ENCODE assay signal across 16 mouse cellular contexts in the genomic region with DNA sequence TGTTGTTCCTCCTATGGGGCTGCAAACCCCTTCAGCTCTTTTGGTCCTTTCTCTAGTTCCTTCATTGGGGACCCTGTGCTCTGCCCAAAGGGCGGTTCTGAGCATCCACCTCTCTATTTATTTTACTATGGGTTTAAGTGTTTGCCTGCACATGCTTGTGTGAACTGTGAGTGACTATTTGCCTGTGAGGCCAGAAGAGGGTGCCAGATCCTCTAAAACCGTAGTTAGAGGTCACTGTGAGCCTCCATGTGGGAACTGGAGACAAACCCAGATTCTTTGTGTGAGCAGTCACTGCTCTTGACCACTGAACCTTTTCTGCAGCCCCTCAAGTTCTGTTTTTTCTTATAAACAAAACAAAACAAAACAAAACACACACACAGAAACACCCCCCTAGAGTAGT. TPM values are rescaled to one million over a fixed set of nuclear protein-coding genes. Genes with fewer than 3 reads are reported as not detected.
DNase-seq lines count a peak whose midpoint lies in the region; ATAC-seq and TF ChIP-seq lines count a peak whose summit lies in the region.
"Had no signal": no experiment of that assay in that cellular context is flagged by ENCODE, and none has a peak within 500 bp of the region (broad histone marks: within the 10 kb centered on the region; RNA-seq: fewer than 3 reads in every experiment).

No protein-coding gene starts in this region.

- POLR2A ChIA-PET in Patski (lab: Charles Lee): no interaction called here

- no peak for TF ChIP-seq EP300 in liver, postnatal 0 days (IDR thresholded peaks at IDR 0.05; ENCODE audit: low read depth)

- no peak overlapping the region for H3K27ac ChIP-seq in forebrain, postnatal 0 days (ENCODE audit: low read depth, low read length)
- H3K27ac ChIP-seq in forebrain, embryonic 13.5 days: no peak overlapping the region
- H3K27ac ChIP-seq in liver, postnatal 0 days (ENCODE audit: low read depth): no peak overlapping the region
- no peak overlapping the region for H3K27ac ChIP-seq in liver, embryonic 12.5 days
- H3K27ac ChIP-seq in midbrain, embryonic 15.5 days: no peak overlapping the region
- H3K27ac ChIP-seq: embryonic facial prominence, embryonic 12.5 days; limb, embryonic 13.5 days had no signal

- no peaks in the 10 kb centered on the region for H3K36me3 ChIP-seq in forebrain, postnatal 0 days (ENCODE audit: insufficient read depth)
- no peaks in the 10 kb centered on the region for H3K36me3 ChIP-seq in forebrain, embryonic 13.5 days (ENCODE audit: poor library complexity, severe bottlenecking)
- no peaks in the 10 kb centered on the region for H3K36me3 ChIP-seq in liver, postnatal 0 days (replicated peaks; ENCODE audit: insufficient read depth, low read length)
- H3K36me3 ChIP-seq in liver, embryonic 12.5 days: no peaks in the 10 kb centered on the region
- no peaks in the 10 kb centered on the region for H3K36me3 ChIP-seq in midbrain, embryonic 15.5 days (replicated peaks)
- H3K36me3 ChIP-seq: embryonic facial prominence, embryonic 12.5 days; limb, embryonic 13.5 days had no signal

- in situ Hi-C loops in Patski (cut with MboI; ENCODE audit: low pct_unique_long_range_greater_than_20kb): loop anchor here (5.0 kb wide), 1 partner anchor 94 kb away; no protein-coding TSS in a partner anchor

- H3K9me3 ChIP-seq in forebrain, postnatal 0 days (ENCODE audit: low read length): no peaks in the 10 kb centered on the region
- no peaks in the 10 kb centered on the region for H3K9me3 ChIP-seq in forebrain, embryonic 13.5 days (replicated peaks)
- no peaks in the 10 kb centered on the region for H3K9me3 ChIP-seq in liver, postnatal 0 days (ENCODE audit: low read length)
- H3K9me3 ChIP-seq in liver, embryonic 12.5 days (replicated peaks): no peaks in the 10 kb centered on the region
- no peaks in the 10 kb centered on the region for H3K9me3 ChIP-seq in midbrain, embryonic 15.5 days
- H3K9me3 ChIP-seq: embryonic facial prominence, embryonic 12.5 days; limb, embryonic 13.5 days had no signal

- CTCF ChIA-PET in Patski (lab: Charles Lee): no interaction called here

- no peak overlapping the region for H3K4me3 ChIP-seq in forebrain, postnatal 0 days (ENCODE audit: low read depth, low read length)
- no peak overlapping the region for H3K4me3 ChIP-seq in forebrain, embryonic 13.5 days
- no peak overlapping the region for H3K4me3 ChIP-seq in liver, postnatal 0 days (ENCODE audit: low read depth, low read length)
- no peak overlapping the region for H3K4me3 ChIP-seq in liver, embryonic 12.5 days
- H3K4me3 ChIP-seq in midbrain, embryonic 15.5 days: no peak overlapping the region
- H3K4me3 ChIP-seq: embryonic facial prominence, embryonic 12.5 days; limb, embryonic 13.5 days had no signal

- no peak overlapping the region for H3K9ac ChIP-seq in forebrain, postnatal 0 days
- H3K9ac ChIP-seq in forebrain, embryonic 13.5 days: no peak overlapping the region
- H3K9ac ChIP-seq in liver, postnatal 0 days (replicated peaks): no peak overlapping the region
- H3K9ac ChIP-seq in liver, embryonic 12.5 days: no peak overlapping the region
- no peak overlapping the region for H3K9ac ChIP-seq in midbrain, embryonic 15.5 days
- H3K9ac ChIP-seq: embryonic facial prominence, embryonic 12.5 days; limb, embryonic 13.5 days had no signal

- 50% methylated on average over 2 of the region's 2 CpGs for WGBS in forebrain, postnatal 0 days
- 54% methylated on average over 2 of the region's 2 CpGs for WGBS in forebrain, embryonic 13.5 days
- 35% methylated on average over 2 of the region's 2 CpGs for WGBS in liver, postnatal 0 days (ENCODE audit: insufficient replicate concordance)
- 27% methylated on average over 2 of the region's 2 CpGs for WGBS in liver, embryonic 12.5 days (ENCODE audit: insufficient replicate concordance)
- WGBS in midbrain, embryonic 15.5 days: 44% methylated on average over 2 of the region's 2 CpGs

- no peak for ATAC-seq in forebrain, postnatal 0 days
- ATAC-seq in forebrain, embryonic 13.5 days: no peak
- ATAC-seq in liver, postnatal 0 days: no peak
- no peak for ATAC-seq in liver, embryonic 12.5 days
- ATAC-seq in Patski: peak; percentile 78
- ATAC-seq in megakaryocyte, adult 5-6 weeks (ENCODE audit: poor library complexity, severe bottlenecking): peak; percentile 82
- no peak for ATAC-seq in midbrain, embryonic 15.5 days (replicated peaks)

- peak; percentile 14; the same call in 1 of the 2 replicates for TF ChIP-seq CTCF in forebrain, postnatal 0 days (IDR thresholded peaks at IDR 0.05; ENCODE audit: low read depth)
- TF ChIP-seq CTCF in liver, postnatal 0 days (IDR thresholded peaks at IDR 0.05; ENCODE audit: low read depth): peak; percentile 43
- TF ChIP-seq CTCF in Patski (IDR thresholded peaks at IDR 0.05): peak; percentile 80

- no peaks in the 10 kb centered on the region for H3K4me1 ChIP-seq in forebrain, postnatal 0 days (ENCODE audit: insufficient read depth)
- H3K4me1 ChIP-seq in forebrain, embryonic 13.5 days: no peaks in the 10 kb centered on the region
- H3K4me1 ChIP-seq in liver, postnatal 0 days (ENCODE audit: insufficient read depth): no peaks in the 10 kb centered on the region
- H3K4me1 ChIP-seq in liver, embryonic 12.5 days: no peaks in the 10 kb centered on the region
- H3K4me1 ChIP-seq in midbrain, embryonic 15.5 days: no peaks in the 10 kb centered on the region
- H3K4me1 ChIP-seq: embryonic facial prominence, embryonic 12.5 days; limb, embryonic 13.5 days had no signal

- DNase-seq in forebrain, postnatal 0 days: no peak
- no peak for DNase-seq in liver, postnatal 0 days
- no peak for DNase-seq in Patski (ENCODE audit: low read depth, low spot score)
- DNase-seq in thymus, adult 18-20 months: no peak
- DNase-seq: cerebellum, adult 2 months; heart, postnatal 4 days; layer of hippocampus, postnatal 36 days; lung, postnatal 10 days; thymus, postnatal 25 days had no signal

- H3K4me2 ChIP-seq in forebrain, postnatal 0 days (ENCODE audit: low read depth): no peak overlapping the region
- no peak overlapping the region for H3K4me2 ChIP-seq in forebrain, embryonic 13.5 days
- no peak overlapping the region for H3K4me2 ChIP-seq in liver, postnatal 0 days (ENCODE audit: low read depth, low read length)
- H3K4me2 ChIP-seq in liver, embryonic 12.5 days: no peak overlapping the region
- no peak overlapping the region for H3K4me2 ChIP-seq in midbrain, embryonic 15.5 days
- H3K4me2 ChIP-seq: embryonic facial prominence, embryonic 12.5 days; limb, embryonic 13.5 days had no signal

- H3K27me3 ChIP-seq in forebrain, postnatal 0 days (ENCODE audit: insufficient read depth, low read length): no peaks in the 10 kb centered on the region
- no peaks in the 10 kb centered on the region for H3K27me3 ChIP-seq in forebrain, embryonic 13.5 days
- H3K27me3 ChIP-seq in liver, postnatal 0 days (ENCODE audit: insufficient read depth, low read length): no peaks in the 10 kb centered on the region
- H3K27me3 ChIP-seq in liver, embryonic 12.5 days (replicated peaks): no peaks in the 10 kb centered on the region
- H3K27me3 ChIP-seq in Patski: no peaks in the 10 kb centered on the region
- H3K27me3 ChIP-seq in midbrain, embryonic 15.5 days (replicated peaks): no peaks in the 10 kb centered on the region
- H3K27me3 ChIP-seq: embryonic facial prominence, embryonic 12.5 days; limb, embryonic 13.5 days had no signal

RNA-seq across cellular contexts. Expression of gene Dkk2, which starts 14.1 kb away (rescaled TPM):
- 1.5 and 2.4 TPM in 2 replicates for total RNA-seq in forebrain, postnatal 0 days (2014; rRNA removed)
- polyA plus RNA-seq in forebrain, postnatal 0 days (2015; fragmentation: Nextera tagmentation; extraction: Ambion mirVana): 0.73 and 1.2 TPM in 2 replicates
- 1.9 and 2.1 TPM in 2 replicates for polyA plus RNA-seq in forebrain, embryonic 13.5 days (2015; fragmentation: Nextera tagmentation; extraction: Ambion mirVana)
- polyA plus RNA-seq in liver, postnatal 0 days (2015; fragmentation: Nextera tagmentation; extraction: Ambion mirVana): 0.02 and 0.06 TPM in 2 replicates
- polyA plus RNA-seq in liver, embryonic 12.5 days (2016; fragmentation: Nextera tagmentation; extraction: Ambion mirVana): 0.75 and 0.93 TPM in 2 replicates
- 0.01 TPM for polyA plus RNA-seq in Patski (2021)
- total RNA-seq in megakaryocyte, adult 5-6 weeks (2015): not detected in 2 replicates
- total RNA-seq in megakaryocyte, adult 5-6 weeks (2017): not detected in 2 replicates
- polyA plus RNA-seq in midbrain, embryonic 15.5 days (2015; fragmentation: Nextera tagmentation; extraction: Ambion mirVana): 2.3 and 2.4 TPM in 2 replicates
- total RNA-seq: monocyte, adult 5-6 weeks had no signal

Comparison
In these comparisons a context has a peak if more than half of its experiments do, and no peak if none do; other contexts are left out.
1. ATAC-seq: peak in Patski (single experiment) and megakaryocyte, adult 5-6 weeks (single experiment); none in forebrain, postnatal 0 days (single experiment), forebrain, embryonic 13.5 days (single experiment), liver, postnatal 0 days (single experiment), liver, embryonic 12.5 days (single experiment) and midbrain, embryonic 15.5 days (single experiment).
2. CTCF ChIP-seq: peak in every context shown above with its lines; median percentile 80 in Patski; 43 in liver, postnatal 0 days; 14 in forebrain, postnatal 0 days.